Mouse (Mus musculus) bone marrow macrophage, adult 2 months (primary cell): ENCODE data around the gene Wdr24. TPM values are rescaled to one million over a fixed set of nuclear protein-coding genes. Genes with fewer than 3 reads are reported as not detected.
A peak's percentile ranks its signal among the peaks of the same experiment; 100 is the strongest.

Experiments
- H3K27ac ChIP-seq: 2 replicates; pipeline ENCODE4 v1.5.1; 2012; ENCODE audit warnings: low read depth, low read length; ENCODE audit not compliant: insufficient read depth
- H3K4me1 ChIP-seq: 2 replicates; pipeline ENCODE4 v1.6.1; 2012; ENCODE audit warnings: low read length; ENCODE audit not compliant: control insufficient read depth, insufficient read depth
- H3K4me3 ChIP-seq: 2 replicates; pipeline ENCODE4 v1.5.1; 2012; ENCODE audit warnings: mild to moderate bottlenecking, low read length, moderate library complexity; ENCODE audit not compliant: insufficient read depth
- CTCF ChIP-seq: IDR thresholded peaks from 2 replicates; pipeline ENCODE4 v1.5.1; 2012; ENCODE audit warnings: low read depth, mild to moderate bottlenecking, low read length, moderate library complexity
- POLR2A ChIP-seq: IDR thresholded peaks from 2 replicates; pipeline ENCODE4 v1.6.1; 2012; ENCODE audit warnings: mild to moderate bottlenecking, low read depth, low read length, borderline replicate concordance
- polyA plus RNA-seq: library from polyadenylated mRNA; stranded (reverse); fragments of >200 nt; gene quantifications from 2 replicates; pipeline ENCODE4 v1.2.4, GENCODE M21; 2012; ENCODE audit not compliant: missing spikeins, insufficient read depth, insufficient read length

The Wdr24 gene
- polyA plus RNA-seq, 1 experiment = 14.0 TPM

GRCm38 (mm10) chr17:25876347-25876915 lies 53.0 kb downstream of the Wdr24 start:
- Histone ChIP-seq H3K4me3 (peak overlapping the region; percentile 74), H3K27ac (no peak overlapping the region), H3K4me1 (peaks cover 18% of the 10 kb centered on the region)
- TF ChIP-seq POLR2A (no peak), CTCF (no peak)

GRCm38 (mm10) chr17:25877025-25877424 lies 53.6 kb downstream of the Wdr24 start:
- H3K4me3 ChIP-seq = no peak overlapping the region
- TF ChIP-seq POLR2A (no peak), CTCF (no peak)

GRCm38 (mm10) chr17:25877741-25878610 lies 54.5 kb downstream of the Wdr24 start:
- Histone ChIP-seq H3K27ac (no peak overlapping the region), H3K4me1 (peaks cover 14% of the 10 kb centered on the region), H3K4me3 (no peak overlapping the region)
- no peak for TF ChIP-seq CTCF
- no peak for TF ChIP-seq POLR2A

More at GRCm38 (mm10) chr17:25877025-25877424, 53.6 kb downstream of the Wdr24 start:
- Histone ChIP-seq H3K27ac (no peak overlapping the region), H3K4me1 (peaks cover 14% of the 10 kb centered on the region)

Other genes with a start within 250 kb of the Wdr24 start
- 21.4 and 22.5 TPM in 2 replicates for gene Lmf1, start 244.5 kb upstream of the Wdr24 start, polyA plus RNA-seq
- gene Gng13, start 106.5 kb upstream of the Wdr24 start, polyA plus RNA-seq = not detected in 2 replicates
- 7.4 and 14.1 TPM in 2 replicates for gene Chtf18, start 96.2 kb upstream of the Wdr24 start, polyA plus RNA-seq
- 10.1 and 10.2 TPM in 2 replicates for gene Rpusd1, start 96.0 kb upstream of the Wdr24 start, polyA plus RNA-seq
- not detected in 2 replicates for gene Mslnl, start 87.6 kb upstream of the Wdr24 start, polyA plus RNA-seq
- gene Msln, start 69.2 kb upstream of the Wdr24 start, polyA plus RNA-seq = not detected in 2 replicates
- 36.9 and 40.9 TPM in 2 replicates for gene Narfl, start 49.9 kb upstream of the Wdr24 start, polyA plus RNA-seq
- gene Haghl, start 38.0 kb upstream of the Wdr24 start, polyA plus RNA-seq = 30.4 and 31.0 TPM in 2 replicates
- gene Ccdc78, start 37.0 kb upstream of the Wdr24 start, polyA plus RNA-seq = not detected in 2 replicates
- 64.5 and 70.6 TPM in 2 replicates for gene Fam173a, start 30.7 kb upstream of the Wdr24 start, polyA plus RNA-seq
- gene AC134908.4, start 28.0 kb upstream of the Wdr24 start, polyA plus RNA-seq = not detected in 2 replicates
- gene Metrn, start 26.5 kb upstream of the Wdr24 start, polyA plus RNA-seq = 13.1 and 14.6 TPM in 2 replicates
- not detected in 2 replicates for gene Fbxl16, start 14.5 kb upstream of the Wdr24 start, polyA plus RNA-seq
- 16.3 and 18.0 TPM in 2 replicates for gene Jmjd8, start 5.2 kb downstream of the Wdr24 start, polyA plus RNA-seq
- 84.9 and 89.7 TPM in 2 replicates for gene Stub1, start 9.8 kb downstream of the Wdr24 start, polyA plus RNA-seq
- gene Rhbdl1, start 13.7 kb downstream of the Wdr24 start, polyA plus RNA-seq = 1.6 and 3.7 TPM in 2 replicates
- 1.5 TPM in 1 of 2 replicates, not detected in the other for gene Gm20683, start 18.1 kb downstream of the Wdr24 start, polyA plus RNA-seq
- 30.8 and 35.1 TPM in 2 replicates for gene Rhot2, start 21.2 kb downstream of the Wdr24 start, polyA plus RNA-seq
- gene Wdr90, start 37.9 kb downstream of the Wdr24 start, polyA plus RNA-seq = 11.7 and 13.1 TPM in 2 replicates
- gene Mcrip2, start 45.1 kb downstream of the Wdr24 start, polyA plus RNA-seq = 10.3 and 16.6 TPM in 2 replicates
- 16.1 and 17.0 TPM in 2 replicates for gene Mettl26, start 51.4 kb downstream of the Wdr24 start, polyA plus RNA-seq
- gene Wfikkn1, start 57.2 kb downstream of the Wdr24 start, polyA plus RNA-seq = 0.84 and 1.4 TPM in 2 replicates
- gene Rab40c, start 96.1 kb downstream of the Wdr24 start, polyA plus RNA-seq = 30.0 and 32.8 TPM in 2 replicates
- gene Pigq, start 121.3 kb downstream of the Wdr24 start, polyA plus RNA-seq = 51.1 and 53.4 TPM in 2 replicates
- gene Nhlrc4, start 121.3 kb downstream of the Wdr24 start, polyA plus RNA-seq = not detected in 2 replicates
- not detected in 2 replicates for gene A930017K11Rik, start 128.9 kb downstream of the Wdr24 start, polyA plus RNA-seq
- 12.1 and 12.7 TPM in 2 replicates for gene Capn15, start 162.2 kb downstream of the Wdr24 start, polyA plus RNA-seq
- gene Rab11fip3, start 245.9 kb downstream of the Wdr24 start, polyA plus RNA-seq = 7.9 and 8.3 TPM in 2 replicates